Mouse (Mus musculus) forebrain, postnatal 0 days (tissue): ENCODE data around the gene Cdc14b. TPM values are rescaled to one million over a fixed set of nuclear protein-coding genes. Genes with fewer than 3 reads are reported as not detected.

ENCODE experiments used
- ATAC-seq: fragments of 200-750 bp; cut with Nextera tagmentation; 2 replicates; pipeline ENCODE4 v1.8.0; 2017; ENCODE audit warnings: mild to moderate bottlenecking, moderate library complexity
- DNase-seq: peaks from one replicate; pipeline ENCODE4 v3.0.0-alpha.2; 2015
- H3K27ac ChIP-seq: fragments of 300-500 bp; sonication (generic); 2 replicates; pipeline ENCODE4 v1.5.1; 2014; ENCODE audit warnings: low read depth, mild to moderate bottlenecking, antibody characterized with exemption, low read length, moderate library complexity, mixed read lengths
- H3K27me3 ChIP-seq: fragments of 300-500 bp; sonication (generic); 2 replicates; pipeline ENCODE4 v1.6.1; 2014; ENCODE audit warnings: mild to moderate bottlenecking, low read length, mixed read lengths; ENCODE audit not compliant: insufficient read depth
- H3K36me3 ChIP-seq: fragments of 300-500 bp; sonication (generic); 2 replicates; pipeline ENCODE4 v1.6.1; 2014; ENCODE audit warnings: mild to moderate bottlenecking, moderate library complexity; ENCODE audit not compliant: insufficient read depth
- H3K4me1 ChIP-seq: fragments of 300-500 bp; sonication (generic); 2 replicates; pipeline ENCODE4 v1.6.1; 2014; ENCODE audit warnings: antibody characterized with exemption; ENCODE audit not compliant: insufficient read depth
- H3K4me2 ChIP-seq: fragments of 300-500 bp; sonication (generic); 2 replicates; pipeline ENCODE4 v1.6.1; 2014; ENCODE audit warnings: low read depth, mild to moderate bottlenecking, moderate library complexity
- H3K4me3 ChIP-seq: fragments of 300-500 bp; sonication (generic); 2 replicates; pipeline ENCODE4 v1.5.1; 2014; ENCODE audit warnings: low read depth, low read length, mixed read lengths
- H3K9ac ChIP-seq: fragments of 300-500 bp; sonication (generic); 2 replicates; pipeline ENCODE4 v1.6.1; 2014; ENCODE audit warnings: mild to moderate bottlenecking
- H3K9me3 ChIP-seq: fragments of 300-500 bp; sonication (generic); 2 replicates; pipeline ENCODE4 v1.6.1; 2016; ENCODE audit warnings: low read length
- CTCF ChIP-seq: sonication (generic); IDR thresholded peaks from 2 replicates; pipeline ENCODE4 v1.5.1; 2016; ENCODE audit warnings: antibody characterized with exemption, control low read depth, low read depth
- WGBS: fragments of 180-500 bp; shearing (Covaris S2); extraction: QIAGEN DNeasy Blood & Tissue Kit; methylation state at CpG from one replicate; pipeline ENCODE4 v1.1.7; 2014; 5-methylcytosine and 5-hydroxymethylcytosine counted together
- polyA plus RNA-seq: library from polyadenylated mRNA; unstranded; fragments of >200 nt; fragmentation: Nextera tagmentation; extraction: Ambion mirVana; gene quantifications from 2 replicates; pipeline ENCODE4 v1.2.1, GENCODE M21; 2015
- total RNA-seq: library from RNA; depleted of rRNA; stranded (reverse); fragments of >200 nt; gene quantifications from 2 replicates; pipeline ENCODE4 v1.2.3, GENCODE M21; 2014

The Cdc14b gene
- total and polyA plus RNA-seq, 2 experiments from 2014 or later: 0.75 to 3.0 TPM

DNA sequence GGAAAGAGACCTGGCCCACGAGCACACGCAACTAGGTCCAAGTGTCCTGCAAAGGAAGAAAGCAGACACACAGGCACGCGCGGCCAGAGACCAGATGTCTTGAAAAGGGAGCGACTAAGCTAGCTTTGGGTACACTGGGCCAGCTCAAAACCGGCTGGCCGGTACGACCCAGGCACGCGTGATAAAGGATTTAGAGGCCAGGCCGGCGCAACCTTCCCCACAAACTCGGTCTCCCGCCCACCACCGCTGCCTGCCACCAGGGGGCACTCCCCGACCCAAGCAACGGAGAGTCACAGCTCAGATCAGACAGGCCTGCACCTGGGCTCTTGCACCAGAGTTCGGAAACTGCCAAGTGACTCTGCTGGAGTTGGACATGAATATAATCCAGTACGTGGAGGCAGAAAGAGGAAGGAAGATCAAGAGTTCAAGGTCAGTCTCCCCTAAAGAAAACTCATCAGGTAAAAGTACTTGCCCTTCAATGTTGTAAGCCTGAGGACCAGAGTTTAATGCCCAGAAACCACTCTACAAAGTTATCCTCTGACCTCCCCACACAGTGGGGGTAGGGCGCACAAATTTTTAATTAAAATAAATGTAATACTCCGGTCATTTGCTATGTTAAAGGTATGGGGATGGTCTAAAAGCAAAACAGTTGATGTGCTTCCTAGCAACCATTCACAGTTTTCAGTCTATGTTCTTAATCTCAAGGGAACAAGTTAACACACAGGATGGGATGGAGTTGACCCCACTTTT, 26.1 kb downstream of the Cdc14b start:
- peak; percentile 71 for ATAC-seq
- Histone ChIP-seq H3K27ac (no peak overlapping the region), H3K4me2 (peak overlapping the region; percentile 62), H3K4me3 (peak overlapping the region; percentile 36), H3K9ac (peak overlapping the region; percentile 26), H3K9me3 (no peaks in the 10 kb centered on the region), H3K27me3 (no peaks in the 10 kb centered on the region), H3K4me1 (no peaks in the 10 kb centered on the region), H3K36me3 (no peaks in the 10 kb centered on the region)
- WGBS: 9% methylated on average over 22 of the region's 22 CpGs
- TF ChIP-seq CTCF: peak; percentile 88
- peak; percentile 60 for DNase-seq

- Histone ChIP-seq H3K9ac (peak overlapping the region; percentile 26), H3K27me3 (no peaks in the 10 kb centered on the region), H3K36me3 (no peaks in the 10 kb centered on the region), H3K4me2 (peak overlapping the region; percentile 62), H3K4me3 (peak overlapping the region; percentile 36), H3K4me1 (no peaks in the 10 kb centered on the region), H3K9me3 (no peaks in the 10 kb centered on the region), H3K27ac (no peak overlapping the region)
- TF ChIP-seq CTCF: no peak
- DNase-seq: no peak
- WGBS: 3% methylated on average over 24 of the region's 24 CpGs
- peak; percentile 58 for ATAC-seq
Observed at GRCm38 (mm10) chr13:64248161-64248774, 26.8 kb downstream of the Cdc14b start.

GRCm38 (mm10) chr13:64246106-64246505, 29.0 kb downstream of the Cdc14b start:
- Histone ChIP-seq H3K4me2 (no peak overlapping the region), H3K27ac (no peak overlapping the region), H3K27me3 (no peaks in the 10 kb centered on the region), H3K9me3 (no peaks in the 10 kb centered on the region), H3K4me3 (no peak overlapping the region), H3K9ac (no peak overlapping the region), H3K36me3 (no peaks in the 10 kb centered on the region), H3K4me1 (no peaks in the 10 kb centered on the region)
- TF ChIP-seq CTCF: no peak
- ATAC-seq: no peak
- no peak for DNase-seq
- 84% methylated on average over 12 of the region's 12 CpGs for WGBS

- no peaks in the 10 kb centered on the region for H3K4me1 ChIP-seq
- no peak overlapping the region for H3K4me2 ChIP-seq
- no peak overlapping the region for H3K9ac ChIP-seq
- no peak for TF ChIP-seq CTCF
- 86% methylated on average over 4 of the region's 4 CpGs for WGBS
- no peak overlapping the region for H3K4me3 ChIP-seq
- no peak for ATAC-seq
- no peaks in the 10 kb centered on the region for H3K27me3 ChIP-seq
- no peak for DNase-seq
- H3K9me3 ChIP-seq: no peaks in the 10 kb centered on the region
- no peaks in the 10 kb centered on the region for H3K36me3 ChIP-seq
- no peak overlapping the region for H3K27ac ChIP-seq
Observed at GRCm38 (mm10) chr13:64244685-64245261, 30.3 kb downstream of the Cdc14b start.

DNA sequence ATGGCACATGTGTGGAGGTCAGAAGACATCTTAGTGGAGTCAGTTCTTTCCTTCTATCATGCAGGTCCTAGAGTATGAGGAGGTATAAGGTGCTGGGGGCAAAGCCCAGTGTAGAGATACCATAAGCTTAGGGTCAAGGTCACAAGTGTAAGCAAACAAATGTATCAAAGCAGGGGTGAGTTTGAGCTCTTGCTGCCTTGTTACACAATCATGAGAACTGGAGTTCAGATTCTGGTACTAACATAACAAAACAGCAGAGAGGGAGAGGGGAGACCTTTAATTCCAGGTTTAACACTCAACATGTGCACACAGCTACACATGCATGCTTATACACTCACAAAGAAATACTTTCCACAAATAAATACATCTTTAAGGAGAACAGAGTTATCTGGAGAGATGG, 32.4 kb downstream of the Cdc14b start:
- DNase-seq: no peak
- Histone ChIP-seq H3K4me1 (no peaks in the 10 kb centered on the region), H3K27ac (no peak overlapping the region), H3K36me3 (no peaks in the 10 kb centered on the region), H3K9ac (no peak overlapping the region), H3K9me3 (no peaks in the 10 kb centered on the region), H3K4me3 (no peak overlapping the region), H3K27me3 (no peaks in the 10 kb centered on the region), H3K4me2 (no peak overlapping the region)
- no peak for ATAC-seq
- TF ChIP-seq CTCF: no peak

GRCm38 (mm10) chr13:64240626-64241025, 34.5 kb downstream of the Cdc14b start:
- no peak for TF ChIP-seq CTCF
- no peak overlapping the region for H3K27ac ChIP-seq
- WGBS: 69% methylated on average over 7 of the region's 7 CpGs

GRCm38 (mm10) chr13:64237681-64238157, 37.4 kb downstream of the Cdc14b start:
- no peak overlapping the region for H3K4me3 ChIP-seq
- no peaks in the 10 kb centered on the region for H3K36me3 ChIP-seq
- no peaks in the 10 kb centered on the region for H3K27me3 ChIP-seq
- H3K9me3 ChIP-seq: no peaks in the 10 kb centered on the region
- H3K4me1 ChIP-seq: no peaks in the 10 kb centered on the region
- no peak overlapping the region for H3K27ac ChIP-seq
- no peak for DNase-seq
- TF ChIP-seq CTCF: no peak
- ATAC-seq: no peak
- H3K9ac ChIP-seq: no peak overlapping the region
- H3K4me2 ChIP-seq: no peak overlapping the region

More at GRCm38 (mm10) chr13:64240626-64241025, 34.5 kb downstream of the Cdc14b start:
- H3K9me3 ChIP-seq: no peaks in the 10 kb centered on the region
- no peaks in the 10 kb centered on the region for H3K27me3 ChIP-seq
- H3K9ac ChIP-seq: no peak overlapping the region
- ATAC-seq: no peak
- DNase-seq: no peak
- H3K4me3 ChIP-seq: no peak overlapping the region
- H3K4me2 ChIP-seq: no peak overlapping the region
- no peaks in the 10 kb centered on the region for H3K4me1 ChIP-seq
- no peaks in the 10 kb centered on the region for H3K36me3 ChIP-seq
